Mouse (Mus musculus) cerebellum, adult 2 months (tissue): ENCODE measurements around the gene Rpusd3. TPM values are rescaled to one million over a fixed set of nuclear protein-coding genes. Genes with fewer than 3 reads are reported as not detected.

Experiments
- DNase-seq, 2 experiments: peaks; one replicate each; pipeline ENCODE4 v3.0.0; 2021
- H3K27ac ChIP-seq: fragments of 200-500 bp; 2 replicates; pipeline ENCODE4 v1.5.1; 2012; ENCODE audit warnings: low read length, control low read depth, inconsistent platforms; ENCODE audit not compliant: insufficient read depth
- H3K27me3 ChIP-seq: fragments of 200-500 bp; 2 replicates; pipeline ENCODE4 v1.6.1; 2012; ENCODE audit warnings: inconsistent platforms, mild to moderate bottlenecking, low read length, moderate library complexity; ENCODE audit not compliant: control insufficient read depth, insufficient read depth
- H3K4me1 ChIP-seq: fragments of 200-500 bp; 2 replicates; pipeline ENCODE4 v1.6.1; 2011; ENCODE audit warnings: low read length; ENCODE audit not compliant: control insufficient read depth, insufficient read depth
- H3K4me3 ChIP-seq: fragments of 200-500 bp; replicated peaks from 2 replicates; pipeline ENCODE3; 2011; ENCODE audit warnings: mild to moderate bottlenecking, low read depth, low read length, control low read depth; ENCODE audit not compliant: insufficient read depth
- CTCF ChIP-seq: fragments of 200-500 bp; IDR thresholded peaks from 2 replicates; pipeline ENCODE4 v1.5.1; 2011; ENCODE audit warnings: low read depth, mild to moderate bottlenecking, control low read depth, low read length, moderate library complexity, borderline replicate concordance; ENCODE audit not compliant: insufficient read depth
- POLR2A ChIP-seq: fragments of 200-500 bp; IDR thresholded peaks from 2 replicates; pipeline ENCODE4 v1.6.1; 2011; ENCODE audit warnings: low read length, control low read depth, borderline replicate concordance; ENCODE audit not compliant: insufficient read depth
- WGBS: fragments of 180-500 bp; shearing (Covaris S2); methylation state at CpG from one replicate; pipeline ENCODE4 v1.1.7; 2018; 5-methylcytosine and 5-hydroxymethylcytosine counted together
- polyA plus RNA-seq: library from polyadenylated mRNA; depleted of rRNA; stranded (reverse); fragments of >200 nt; gene quantifications from 2 replicates; pipeline ENCODE4 v1.2.3, GENCODE M21; 2012

Rpusd3 gene
- polyA plus RNA-seq, 1 experiment, result 37.4 TPM

- no peak overlapping the region for H3K4me3 ChIP-seq
- H3K27me3 ChIP-seq, result no peaks in the 10 kb centered on the region
- no peak for TF ChIP-seq POLR2A
- no peak for TF ChIP-seq CTCF
- H3K27ac ChIP-seq, result no peak overlapping the region
- peak in 1 of 2 experiments; percentile 49 for DNase-seq
- WGBS, result 11% methylated on average over 4 of the region's 4 CpGs
- peaks cover 7% of the 10 kb centered on the region; the same call in 1 of the 2 replicates for H3K4me1 ChIP-seq
Observed at GRCm38 (mm10) chr6:113447639-113448038, 28.5 kb upstream of the Rpusd3 start.

GRCm38 (mm10) chr6:113444207-113444965 is 25.2 kb upstream of the Rpusd3 start:
- Histone ChIP-seq H3K4me1 (peaks cover 7% of the 10 kb centered on the region; the same call in 1 of the 2 replicates), H3K27me3 (no peaks in the 10 kb centered on the region), H3K27ac (no peak overlapping the region), H3K4me3 (no peak overlapping the region)
- no peak for DNase-seq
- TF ChIP-seq CTCF (no peak), POLR2A (no peak)
- 62% methylated on average over 8 of the region's 8 CpGs for WGBS

GRCm38 (mm10) chr6:113443091-113443490 is 24.0 kb upstream of the Rpusd3 start:
- TF ChIP-seq CTCF (peak; percentile 2; the same call in 1 of the 2 replicates), POLR2A (no peak)
- 0 out of 2 replicates have a peak overlapping the region, but pooled peaks have one; percentile 14 for H3K27ac ChIP-seq
- 42% methylated on average over 12 of the region's 12 CpGs for WGBS

GRCm38 (mm10) chr6:113442442-113443090 is 23.4 kb upstream of the Rpusd3 start, which contains the start of gene Jagn1:
Gene Jagn1 (plus strand): TSS chr6:113442569.
- under 1% methylated on average over 45 of the region's 45 CpGs for WGBS
- no peaks in the 10 kb centered on the region for H3K27me3 ChIP-seq
- peaks cover 7% of the 10 kb centered on the region; the same call in 1 of the 2 replicates for H3K4me1 ChIP-seq
- DNase-seq, result peak; percentile 91 to 93
- peak within 1 kb of the TSS; percentile 65 for H3K4me3 ChIP-seq
- H3K27ac ChIP-seq, result peak within 1 kb of the TSS; percentile 40
- TF ChIP-seq POLR2A, result peak; percentile 74; the same call in 1 of the 2 replicates
- TF ChIP-seq CTCF, result no peak

More at GRCm38 (mm10) chr6:113443091-113443490, 24.0 kb upstream of the Rpusd3 start:
- Histone ChIP-seq H3K4me1 (peaks cover 7% of the 10 kb centered on the region; the same call in 1 of the 2 replicates), H3K27me3 (no peaks in the 10 kb centered on the region), H3K4me3 (peak overlapping the region; percentile 65)
- DNase-seq, result no peak

GRCm38 (mm10) chr6:113442087-113442441 is 22.9 kb upstream of the Rpusd3 start:
- Histone ChIP-seq H3K27ac (peak overlapping the region; percentile 40; the same call in 1 of the 2 replicates), H3K27me3 (no peaks in the 10 kb centered on the region), H3K4me3 (peak overlapping the region; percentile 65), H3K4me1 (peaks cover 4% of the 10 kb centered on the region; the same call in 1 of the 2 replicates)
- TF ChIP-seq CTCF (no peak), POLR2A (no peak)
- WGBS, result 34% methylated on average over 9 of the region's 9 CpGs
- no peak for DNase-seq

GRCm38 (mm10) chr6:113441147-113441680 is 22.1 kb upstream of the Rpusd3 start:
- TF ChIP-seq CTCF, result peak; percentile 86
- no peak for TF ChIP-seq POLR2A
- H3K4me1 ChIP-seq, result peaks cover 2% of the 10 kb centered on the region; the same call in 1 of the 2 replicates
- no peaks in the 10 kb centered on the region for H3K27me3 ChIP-seq
- no peak overlapping the region for H3K4me3 ChIP-seq
- DNase-seq, result peak; percentile 70 to 83
- H3K27ac ChIP-seq, result no peak overlapping the region
- WGBS, result 34% methylated on average over 7 of the region's 7 CpGs

- WGBS, result 66% methylated on average over 3 of the region's 3 CpGs
- Histone ChIP-seq H3K27ac (no peak overlapping the region), H3K4me3 (no peak overlapping the region), H3K27me3 (no peaks in the 10 kb centered on the region), H3K4me1 (peaks cover 2% of the 10 kb centered on the region; the same call in 1 of the 2 replicates)
- no peak for DNase-seq
- no peak for TF ChIP-seq CTCF
- no peak for TF ChIP-seq POLR2A
Observed at GRCm38 (mm10) chr6:113440686-113441085, 21.5 kb upstream of the Rpusd3 start.
